Mouse (Mus musculus) heart, adult 9 months (tissue): Measurements from ENCODE around the gene Ddb1.
"Not testable (repeated sequence)": the region's sequence is repeated elsewhere in the genome, so short reads cannot be mapped to it uniquely, and the experiment has no call there.

ENCODE experiments used
- DNase-seq, 2 experiments: peaks; one replicate each; pipeline ENCODE4 v3.0.0; 2022; ENCODE audit warnings: low spot score in 2 of 2

Gene Ddb1

DNA sequence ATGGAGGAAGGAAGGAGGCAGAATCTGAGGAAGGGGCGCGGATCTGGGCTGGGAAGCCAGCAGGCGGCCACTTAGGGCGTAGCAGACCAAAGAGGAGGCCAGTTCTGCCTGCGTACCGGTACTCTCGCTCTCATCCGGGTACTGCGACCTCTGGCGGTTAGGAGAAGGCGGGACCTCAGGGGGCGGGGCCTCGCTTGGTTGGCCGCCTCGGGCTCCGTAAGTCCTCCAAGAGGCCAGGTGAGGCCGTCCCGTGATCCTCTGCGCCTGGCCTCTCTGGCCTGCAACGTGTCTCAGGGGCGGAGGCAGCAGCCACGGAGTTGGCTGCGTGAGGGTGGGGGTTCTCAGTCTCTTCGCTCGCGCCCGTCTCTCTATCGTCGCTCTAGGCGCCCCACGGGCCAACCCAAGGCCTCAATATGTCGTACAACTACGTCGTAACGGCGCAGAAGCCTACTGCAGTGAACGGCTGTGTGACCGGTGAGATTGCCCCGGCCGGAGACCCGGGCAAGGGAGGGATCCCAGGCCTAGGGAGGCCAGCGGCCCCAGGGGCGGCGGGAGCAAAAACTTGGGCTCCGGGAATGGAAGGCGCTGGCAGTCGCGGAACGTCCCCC is at the start of gene Ddb1, which contains the start of gene Tkfc:
Gene Ddb1 (plus strand): TSS at position 35 of the 608 bp plus-strand sequence.
Gene Tkfc (minus strand): TSS at position 362 of the 608 bp plus-strand sequence.
- DNase-seq, result peak; percentile 98 to 99

GRCm38 (mm10) chr19:10555624-10556510 is 49.3 kb upstream of the Ddb1 start, which contains the start of gene Tmem216:
Gene Tmem216 (minus strand): TSS chr19:10556238.
- peak; percentile 84 to 90 for DNase-seq

GRCm38 (mm10) chr19:10557001-10557400 is 48.1 kb upstream of the Ddb1 start:
- no peak for DNase-seq

DNA sequence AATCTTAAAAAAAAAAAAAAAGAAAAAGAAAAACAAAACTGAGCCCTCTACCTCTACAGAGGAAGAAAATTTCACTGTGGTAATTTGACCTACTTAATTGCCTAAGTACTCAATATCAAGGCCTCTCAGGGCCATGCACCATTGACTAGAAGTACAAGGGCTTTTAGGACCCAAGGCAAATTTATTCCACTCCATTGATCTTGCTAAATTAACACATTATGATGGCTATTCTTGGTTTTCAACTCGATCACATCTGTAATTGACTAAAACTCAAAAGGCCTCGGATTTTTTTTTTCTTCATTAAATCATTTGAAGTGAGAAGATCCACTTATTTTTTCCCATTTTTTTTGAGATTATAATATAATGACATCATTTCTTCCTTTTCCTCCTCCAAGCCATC is 47.7 kb upstream of the Ddb1 start:
- DNase-seq, result no peak

DNA sequence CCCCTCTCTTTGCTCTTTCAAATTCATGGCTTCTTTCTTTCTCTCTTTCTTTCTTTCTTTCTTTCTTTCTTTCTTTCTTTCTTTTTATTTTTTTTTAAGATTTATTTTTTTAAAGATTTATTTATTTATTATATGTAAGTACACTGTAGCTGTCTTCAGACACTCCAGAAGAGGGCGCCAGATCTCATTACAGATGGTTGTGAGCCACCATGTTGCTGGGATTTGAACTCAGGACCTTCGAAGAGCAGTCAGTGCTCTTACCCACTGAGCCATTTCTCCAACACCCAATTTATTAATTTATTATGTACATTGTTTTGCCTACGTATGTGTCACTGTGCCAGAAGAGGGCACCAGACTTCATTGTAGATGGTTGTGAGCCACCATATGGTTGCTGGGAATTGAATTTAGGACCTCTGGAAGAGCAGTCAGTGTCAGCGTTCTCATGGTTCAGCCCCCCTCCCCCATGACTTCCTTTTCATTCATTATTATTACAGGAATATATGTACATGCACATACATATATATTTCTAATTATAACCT is 47.2 kb upstream of the Ddb1 start:
- DNase-seq, result not testable (repeated sequence)

DNA sequence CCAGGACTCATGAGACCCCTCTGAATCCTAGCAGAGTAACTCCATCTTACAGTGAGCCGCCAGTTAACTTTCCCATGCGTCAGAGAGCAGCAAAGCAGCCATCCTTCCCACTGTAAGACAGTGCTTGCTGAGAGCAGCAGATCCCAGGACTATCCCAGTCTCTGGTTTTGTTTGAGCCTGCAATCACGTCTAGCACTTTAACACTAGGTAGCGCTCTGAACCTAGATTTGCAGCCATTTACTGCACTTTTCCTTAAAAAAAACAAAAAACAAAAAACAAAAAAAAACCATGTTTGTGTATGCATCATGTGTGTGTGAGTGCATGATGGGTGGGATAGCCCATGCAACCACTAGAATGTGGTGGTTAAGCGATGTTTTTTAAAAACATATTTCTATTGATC is 45.0 kb upstream of the Ddb1 start:
- no peak for DNase-seq

- peak; percentile 71 to 78 for DNase-seq
Measured at GRCm38 (mm10) chr19:10561558-10562314, 43.4 kb upstream of the Ddb1 start.

DNA sequence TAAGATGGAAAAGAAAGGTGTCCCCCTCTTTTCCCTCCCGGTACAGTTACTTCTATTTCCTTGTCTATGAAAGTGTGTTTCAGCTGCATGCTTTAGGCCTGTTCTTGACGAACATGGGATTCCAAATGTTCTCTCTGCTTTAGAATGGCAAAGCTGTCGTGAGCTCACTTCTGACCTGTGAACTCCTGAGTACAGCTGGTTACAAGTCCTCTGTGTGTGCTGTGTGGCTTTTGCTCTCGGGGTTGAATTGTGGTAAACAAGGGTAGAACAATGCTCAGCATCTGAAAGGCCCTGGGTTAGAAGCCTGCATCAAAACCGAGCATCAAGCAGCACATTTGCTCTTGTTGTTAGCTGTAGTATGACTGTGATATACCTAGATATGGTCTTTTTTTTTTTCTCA is 42.8 kb upstream of the Ddb1 start:
- DNase-seq, result no peak

DNA sequence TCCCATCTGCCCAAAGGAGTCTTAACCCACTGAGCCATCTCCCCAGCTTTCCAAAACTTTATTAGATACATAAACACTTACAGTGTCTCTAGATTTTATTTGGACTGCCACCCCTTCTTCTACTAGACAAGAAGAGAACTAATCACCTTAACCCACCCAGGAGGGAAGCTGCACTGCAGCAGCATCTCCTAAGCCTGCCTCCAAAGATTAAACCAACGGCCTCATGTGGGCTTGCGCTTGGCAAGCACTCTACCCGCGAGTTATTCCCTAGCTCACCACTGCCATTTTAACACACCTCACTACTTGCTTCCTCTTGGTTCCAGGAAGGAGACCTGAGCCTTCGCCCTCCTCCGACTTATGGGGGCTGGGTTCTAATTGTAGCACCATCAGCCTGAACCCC is 40.8 kb upstream of the Ddb1 start:
- no peak for DNase-seq

DNA sequence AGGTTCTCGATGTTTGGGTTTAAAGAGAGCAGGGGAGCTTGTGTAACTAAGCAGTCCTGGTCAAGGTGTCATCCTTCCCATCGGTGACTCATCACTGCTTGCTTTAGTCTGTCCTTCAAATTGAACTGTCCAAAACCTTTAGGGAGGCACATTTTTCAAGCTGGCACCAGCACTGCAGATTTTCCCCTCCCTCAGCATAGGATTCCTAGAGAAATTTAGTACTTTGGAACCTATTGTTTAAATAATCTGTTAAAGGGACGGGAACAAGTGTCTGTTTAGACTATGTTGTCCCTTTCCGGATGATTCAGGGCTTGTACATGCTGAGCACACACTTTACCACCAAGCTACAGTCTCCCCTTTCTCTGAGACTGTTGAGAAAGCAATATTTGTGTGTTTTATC is 39.9 kb upstream of the Ddb1 start:
- DNase-seq, result no peak

- no peak for DNase-seq
Measured at GRCm38 (mm10) chr19:10569627-10570026, 35.5 kb upstream of the Ddb1 start.

- DNase-seq, result peak; percentile 92 to 94
Measured at GRCm38 (mm10) chr19:10576690-10577561, 28.2 kb upstream of the Ddb1 start, which contains the start of the genes Cyb561a3 and Tmem138. Gene Cyb561a3 (plus strand): TSS chr19:10577172. Gene Tmem138 (minus strand): TSS chr19:10577362.

DNA sequence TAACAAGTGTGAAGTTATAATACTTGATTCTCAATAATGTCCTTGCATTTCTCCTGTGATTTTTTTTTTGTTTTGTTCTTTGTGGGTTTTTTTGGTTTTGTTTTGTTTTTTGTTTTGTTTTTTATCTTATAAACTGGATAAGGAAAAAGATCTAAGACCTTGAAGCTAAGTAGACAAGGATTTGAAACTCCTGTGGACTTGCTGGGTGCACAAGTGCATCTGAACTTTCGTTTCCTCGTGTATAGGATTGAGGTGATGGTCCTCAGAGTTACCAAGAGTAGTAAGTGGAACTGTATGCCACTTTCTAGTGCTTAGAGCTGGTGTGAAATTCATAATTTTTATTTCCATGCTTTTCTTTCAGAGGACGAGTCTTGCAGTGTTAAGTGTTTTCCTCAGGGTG is 25.0 kb upstream of the Ddb1 start:
- no peak for DNase-seq

GRCm38 (mm10) chr19:10580761-10581160 is 24.4 kb upstream of the Ddb1 start:
- no peak for DNase-seq

DNA sequence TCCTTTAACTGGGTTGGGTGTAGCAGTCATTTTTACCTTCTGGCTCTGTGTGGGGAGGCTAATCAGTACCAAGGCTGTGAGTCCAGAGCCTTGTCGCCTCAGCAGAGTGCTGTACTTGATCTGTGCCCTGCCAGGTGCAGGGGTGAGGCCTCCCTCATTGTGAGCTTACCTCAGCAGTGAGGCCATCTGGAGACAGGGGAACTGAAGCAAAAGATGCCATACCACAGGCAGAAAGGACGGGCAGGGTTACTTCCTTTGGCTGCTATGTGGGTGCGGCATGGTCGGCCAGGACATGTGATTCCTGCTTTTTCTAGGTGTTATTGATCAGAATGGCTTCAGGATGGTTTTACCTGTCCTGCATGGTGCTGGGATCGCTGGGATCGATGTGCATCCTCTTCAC is 23.1 kb upstream of the Ddb1 start:
- DNase-seq, result no peak

GRCm38 (mm10) chr19:10583550-10584146 is 21.5 kb upstream of the Ddb1 start:
- DNase-seq, result no peak

GRCm38 (mm10) chr19:10585112-10585511 is 20.0 kb upstream of the Ddb1 start:
- no peak for DNase-seq

DNA sequence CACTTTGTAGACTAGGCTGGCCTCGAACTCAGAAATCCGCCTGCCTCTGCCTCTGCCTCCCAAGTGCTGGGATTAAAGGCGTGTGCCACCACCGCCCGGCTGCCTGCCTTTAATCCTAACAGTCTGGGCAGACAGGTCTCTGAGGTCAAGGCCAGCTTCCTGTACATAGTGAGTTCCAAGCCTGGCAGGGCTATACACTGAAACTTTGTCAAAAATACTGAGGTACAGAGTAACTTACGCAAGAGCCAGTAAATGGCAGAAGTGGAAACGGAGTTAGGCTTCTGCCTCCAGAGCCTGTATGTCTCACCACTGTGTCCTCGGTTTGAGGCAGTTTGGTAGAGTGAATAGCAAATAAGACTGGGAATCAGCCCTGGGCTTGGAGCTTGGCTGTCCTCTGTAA is 17.9 kb upstream of the Ddb1 start:
- no peak for DNase-seq

DNA sequence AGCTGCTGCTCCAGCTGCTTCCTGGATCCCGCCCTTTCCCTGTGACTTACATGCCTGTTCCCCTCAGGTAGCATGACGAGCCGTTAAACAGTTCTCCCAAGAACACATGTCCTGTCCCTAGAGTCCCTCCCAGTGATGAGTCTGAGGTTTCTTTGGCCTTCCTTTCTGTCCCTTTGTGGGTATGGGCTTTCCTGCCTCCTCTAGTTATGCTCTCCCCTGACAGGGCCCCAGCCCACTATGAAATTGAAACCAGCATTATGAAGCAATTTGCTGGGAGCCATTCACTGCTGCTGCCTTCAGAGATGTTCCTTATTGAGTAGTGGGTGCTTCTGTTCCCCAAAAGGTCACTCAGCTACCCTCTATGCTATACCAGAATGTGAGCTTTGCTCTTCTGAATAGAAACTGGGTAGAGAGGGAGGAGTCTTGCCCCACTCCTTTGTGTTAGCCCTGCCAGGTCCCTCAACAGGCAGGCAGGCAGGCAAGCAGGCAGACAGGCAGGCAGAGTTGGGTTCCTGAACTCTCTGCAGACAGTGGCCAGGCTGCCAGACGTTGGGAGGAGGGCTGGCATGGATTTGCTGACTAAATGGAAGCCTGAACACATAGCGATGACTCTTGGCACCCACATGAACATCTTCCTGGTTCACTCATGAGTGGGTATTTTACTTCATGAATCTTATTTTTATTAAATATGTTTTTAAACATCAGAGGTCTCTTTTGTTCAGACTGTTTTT is 15.8 kb upstream of the Ddb1 start:
- no peak for DNase-seq

DNA sequence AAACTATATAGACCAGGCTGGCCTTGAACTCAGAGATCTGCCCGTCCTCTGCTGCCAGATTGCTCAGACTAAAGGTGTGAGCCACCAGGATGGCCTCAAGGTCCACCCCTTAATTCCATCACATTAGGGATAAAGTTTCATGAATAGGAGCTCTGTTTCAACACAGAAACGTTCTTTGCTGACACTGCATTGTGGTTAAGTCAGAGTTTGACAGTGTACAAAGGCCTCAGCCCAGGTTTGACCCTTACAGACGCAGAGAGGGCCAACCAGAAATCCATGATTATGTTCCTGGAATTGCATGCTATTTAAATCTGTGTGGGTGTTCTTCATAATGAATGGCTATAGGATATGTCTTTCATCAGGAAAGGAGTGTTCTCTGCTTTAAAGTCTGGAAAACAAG is 14.8 kb upstream of the Ddb1 start:
- DNase-seq, result no peak
